Mouse (Mus musculus) skeletal muscle tissue, postnatal 0 days (tissue): ENCODE results near the gene Arhgef15. TPM values are rescaled to one million over a fixed set of nuclear protein-coding genes. Genes with fewer than 3 reads are reported as not detected.

Experiments used
- microRNA-seq, 2 experiments: library from miRNA; unstranded; fragments of <30 nt; microRNA quantifications; one replicate each; pipeline ENCODE4; 2016
- polyA plus RNA-seq: library from polyadenylated mRNA; unstranded; fragments of >200 nt; fragmentation: Nextera tagmentation; extraction: Ambion mirVana; gene quantifications from 2 replicates; pipeline ENCODE4 v1.2.1, GENCODE M21; 2015

Arhgef15 gene
- 5.7 and 6.1 TPM in 2 replicates for polyA plus RNA-seq

GRCm38 (mm10) chr11:68957308-68957707 lies at the start of gene Arhgef15:
Gene Arhgef15 (minus strand): TSS chr11:68957480.

DNA sequence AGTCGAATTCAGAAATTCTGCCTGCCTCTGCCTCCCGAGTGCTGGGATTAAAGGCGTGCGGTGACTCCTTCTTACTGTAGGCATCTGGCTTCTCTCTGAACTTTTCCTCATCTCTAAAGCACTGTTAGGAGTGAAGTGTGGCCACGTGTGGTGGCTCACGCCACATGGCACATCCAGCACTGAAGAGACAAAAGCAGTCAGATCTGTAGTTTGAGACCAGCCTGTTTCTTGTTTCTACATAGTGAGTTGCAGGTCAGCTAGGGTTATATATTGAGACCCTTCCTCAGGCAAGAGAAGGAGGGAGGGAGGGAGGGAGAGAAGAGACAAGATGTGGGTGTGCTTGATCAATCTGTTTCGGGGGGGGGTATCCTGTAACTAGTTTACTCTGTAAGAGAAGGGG lies 17.8 kb upstream of the Arhgef15 start, which contains the start of gene Rangrf:
Rangrf (minus strand) TSS at position 101 of the 400 bp plus-strand sequence.

GRCm38 (mm10) chr11:68967337-68968282 lies 10.3 kb upstream of the Arhgef15 start, which contains the start of gene Slc25a35:
Gene Slc25a35 (plus strand): TSS chr11:68968131.

GRCm38 (mm10) chr11:68926981-68927380 lies 30.3 kb downstream of the Arhgef15 start, which contains the start of gene Odf4:
Gene Odf4 (minus strand): TSS chr11:68927081.

DNA sequence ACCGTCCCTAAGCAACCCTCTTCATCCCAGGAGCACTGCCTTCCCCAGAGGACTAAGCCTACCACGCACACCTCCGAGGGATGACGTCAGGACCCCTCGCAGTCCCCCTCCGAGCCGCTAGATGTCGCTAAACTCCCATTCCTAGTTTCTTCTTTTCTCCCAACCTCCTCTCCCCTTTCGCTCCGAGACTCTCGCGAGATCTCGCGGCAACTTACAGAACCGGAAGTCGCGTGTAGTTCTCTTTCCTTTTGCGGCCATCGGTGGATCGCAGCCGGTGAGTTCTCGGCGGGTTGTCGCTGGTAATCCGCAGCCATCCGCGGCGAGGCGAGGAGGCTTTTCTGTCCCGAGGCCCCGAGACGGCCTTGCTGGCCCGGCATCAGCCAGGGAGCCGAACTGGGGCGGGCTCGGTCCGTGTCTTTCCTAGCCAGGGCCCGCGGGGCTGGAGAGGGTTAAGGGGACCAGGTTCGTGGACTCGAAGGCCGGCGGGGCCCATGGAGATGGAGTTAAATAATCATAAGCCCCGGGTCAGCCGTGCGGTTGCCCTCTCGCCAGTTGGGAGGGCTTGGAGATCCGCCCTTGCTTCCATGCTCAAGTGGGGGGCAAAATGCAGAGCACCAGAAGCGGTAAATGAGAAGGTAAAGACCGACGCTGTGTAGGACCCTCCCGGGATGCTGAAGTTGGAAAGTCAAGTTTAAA lies 55.8 kb downstream of the Arhgef15 start, which contains the start of gene Rpl26:
Rpl26 (plus strand) TSS at position 233 of the 696 bp plus-strand sequence.

Small RNAs within 50 kb of the gene (microRNA-seq; reads per million reads assigned to microRNA genes)
- gene Mir3062 = 1.6 to 2.1 reads per million in 2 experiments

Other genes starting within 250 kb of the Arhgef15 start
- 87.5 and 89.5 TPM in 2 replicates for gene Ndel1, start 85.6 kb downstream of the Arhgef15 start, polyA plus RNA-seq
- 0.13 TPM in 1 of 2 replicates, not detected in the other for gene Rnf222, start 68.9 kb downstream of the Arhgef15 start, polyA plus RNA-seq
- gene Rpl26, start 55.9 kb downstream of the Arhgef15 start, polyA plus RNA-seq = 636 and 672 TPM in 2 replicates
- not detected in 2 replicates for gene Odf4, start 30.4 kb downstream of the Arhgef15 start, polyA plus RNA-seq
- gene Slc25a35, start 10.7 kb upstream of the Arhgef15 start, polyA plus RNA-seq = 1.3 and 1.5 TPM in 2 replicates
- 49.2 and 55.8 TPM in 2 replicates for gene Rangrf, start 17.7 kb upstream of the Arhgef15 start, polyA plus RNA-seq
- gene Pfas, start 51.0 kb upstream of the Arhgef15 start, polyA plus RNA-seq = 7.5 and 7.9 TPM in 2 replicates
- gene Ctc1, start 58.4 kb upstream of the Arhgef15 start, polyA plus RNA-seq = 12.5 and 13.5 TPM in 2 replicates
- 23.1 and 28.8 TPM in 2 replicates for gene Aurkb, start 88.2 kb upstream of the Arhgef15 start, polyA plus RNA-seq
- gene Borcs6, start 102.2 kb upstream of the Arhgef15 start, polyA plus RNA-seq = 10.3 and 13.3 TPM in 2 replicates
- gene Tmem107, start 113.3 kb upstream of the Arhgef15 start, polyA plus RNA-seq = 31.1 and 34.1 TPM in 2 replicates
- gene Vamp2, start 131.0 kb upstream of the Arhgef15 start, polyA plus RNA-seq = 67.9 and 70.2 TPM in 2 replicates
- 11.1 and 16.8 TPM in 2 replicates for gene Per1, start 137.7 kb upstream of the Arhgef15 start, polyA plus RNA-seq
- 0.26 TPM in 1 of 2 replicates, not detected in the other for gene Hes7, start 162.9 kb upstream of the Arhgef15 start, polyA plus RNA-seq
- gene 9130213A22Rik, start 165.1 kb upstream of the Arhgef15 start, polyA plus RNA-seq = 0.12 and 0.56 TPM in 2 replicates
- gene Aloxe3, start 168.4 kb upstream of the Arhgef15 start, polyA plus RNA-seq = 1.1 TPM in 1 of 2 replicates, not detected in the other
- 2.2 TPM in 1 of 2 replicates, not detected in the other for gene Alox12b, start 199.5 kb upstream of the Arhgef15 start, polyA plus RNA-seq
- gene Alox8, start 240.4 kb upstream of the Arhgef15 start, polyA plus RNA-seq = 0.09 and 0.13 TPM in 2 replicates